Mouse (Mus musculus) neural tube, embryonic 11.5 days (tissue): ENCODE results near the gene Rsbn1l. TPM values are rescaled to one million over a fixed set of nuclear protein-coding genes. Genes with fewer than 3 reads are reported as not detected.
"Not testable (repeated sequence)": the region's sequence is repeated elsewhere in the genome, so short reads cannot be mapped to it uniquely, and the experiment has no call there.

Source experiments
- ATAC-seq: fragments of 200-750 bp; cut with Nextera tagmentation; 2 replicates; pipeline ENCODE4 v1.8.0; 2017; ENCODE audit warnings: moderate number of reproducible peaks, mild to moderate bottlenecking, moderate TSS enrichment, moderate library complexity; ENCODE audit not compliant: insufficient read depth, low FRiP score, low TSS enrichment
- DNase-seq: peaks from one replicate; pipeline ENCODE4 v3.0.0-alpha.2; 2015; ENCODE audit warnings: low spot score
- H3K27ac ChIP-seq: fragments of 300-500 bp; sonication (generic); 2 replicates; pipeline ENCODE4 v1.5.1; 2014; ENCODE audit warnings: low read depth, mild to moderate bottlenecking, low read length
- H3K27me3 ChIP-seq: fragments of 300-500 bp; sonication (generic); 2 replicates; pipeline ENCODE4 v1.6.1; 2014; ENCODE audit warnings: mild to moderate bottlenecking, low read length, mixed read lengths; ENCODE audit not compliant: control insufficient read depth, insufficient read depth
- H3K36me3 ChIP-seq: fragments of 300-500 bp; sonication (generic); 2 replicates; pipeline ENCODE4 v1.6.1; 2014; ENCODE audit warnings: mild to moderate bottlenecking, low read length, moderate library complexity, mixed read lengths; ENCODE audit not compliant: control insufficient read depth, insufficient read depth
- H3K4me1 ChIP-seq: fragments of 300-500 bp; sonication (generic); 2 replicates; pipeline ENCODE4 v1.6.1; 2014; ENCODE audit warnings: low read length, mixed read lengths; ENCODE audit not compliant: control insufficient read depth, insufficient read depth
- H3K4me2 ChIP-seq: fragments of 300-500 bp; sonication (generic); 2 replicates; pipeline ENCODE4 v1.6.1; 2014; ENCODE audit warnings: low read depth, mild to moderate bottlenecking, moderate library complexity
- H3K4me3 ChIP-seq: fragments of 300-500 bp; sonication (generic); 2 replicates; pipeline ENCODE4 v1.5.1; 2014; ENCODE audit warnings: low read depth, low read length
- H3K9ac ChIP-seq: fragments of 300-500 bp; sonication (generic); 2 replicates; pipeline ENCODE4 v1.6.1; 2014; ENCODE audit warnings: mild to moderate bottlenecking, low read length
- H3K9me3 ChIP-seq: fragments of 300-500 bp; sonication (generic); 2 replicates; pipeline ENCODE4 v1.6.1; 2016; ENCODE audit warnings: low read length; ENCODE audit not compliant: control insufficient read depth
- WGBS: fragments of 180-500 bp; shearing (Covaris S2); extraction: QIAGEN DNeasy Blood & Tissue Kit; methylation state at CpG from one replicate; pipeline ENCODE4 v1.1.7; 2014; 5-methylcytosine and 5-hydroxymethylcytosine counted together
- polyA plus RNA-seq: library from polyadenylated mRNA; unstranded; fragments of >200 nt; fragmentation: Nextera tagmentation; extraction: Ambion mirVana; gene quantifications from 2 replicates; pipeline ENCODE4 v1.2.1, GENCODE M21; 2014

Gene Rsbn1l
- polyA plus RNA-seq, 1 experiment from 2014 or later = 5.6 TPM

DNA sequence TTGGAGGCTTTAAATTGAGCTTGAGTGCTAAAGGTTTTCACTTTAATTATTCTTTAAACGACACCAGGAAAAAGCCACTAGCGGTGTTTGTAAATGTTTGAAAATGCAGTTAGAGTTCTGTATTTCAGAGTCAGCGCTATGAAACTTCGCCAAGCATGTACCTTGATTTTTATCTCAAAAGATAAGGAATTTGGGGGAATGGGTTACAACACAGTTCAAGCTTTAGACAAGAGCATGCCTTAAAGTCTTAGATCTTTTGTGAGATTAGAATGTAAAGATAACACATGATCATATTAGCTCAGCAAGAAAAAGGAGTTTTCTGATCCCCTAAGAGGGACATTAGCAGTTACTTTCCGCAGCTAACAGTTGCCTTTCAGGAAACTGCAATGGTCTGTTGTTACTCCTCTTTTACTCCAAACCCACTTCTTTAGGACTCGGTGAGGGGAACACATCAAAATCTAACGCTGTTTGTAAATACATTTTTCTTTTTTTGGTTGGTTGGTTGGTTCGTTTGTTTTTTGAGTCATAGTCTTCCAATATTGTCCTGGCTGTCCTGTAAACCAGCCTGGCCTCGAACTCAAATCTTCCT lies 3.8 kb downstream of the Rsbn1l start:
- H3K27me3 ChIP-seq = no peaks in the 10 kb centered on the region
- H3K4me1 ChIP-seq = peaks cover 5% of the 10 kb centered on the region
- DNase-seq = no peak
- ATAC-seq = no peak
- H3K9ac ChIP-seq = peak overlapping the region; percentile 97; the same call in 1 of the 2 replicates
- 22% methylated on average over 9 of the region's 9 CpGs for WGBS
- H3K36me3 ChIP-seq = no peaks in the 10 kb centered on the region
- no peak overlapping the region for H3K27ac ChIP-seq
- no peaks in the 10 kb centered on the region for H3K9me3 ChIP-seq
- peak overlapping the region; percentile 85 for H3K4me3 ChIP-seq
- peak overlapping the region; percentile 53 for H3K4me2 ChIP-seq

GRCm38 (mm10) chr5:20951666-20952281 lies 4.4 kb downstream of the Rsbn1l start:
- no peaks in the 10 kb centered on the region for H3K27me3 ChIP-seq
- peak overlapping the region; percentile 97 for H3K9ac ChIP-seq
- peak; percentile 99 for ATAC-seq
- H3K4me1 ChIP-seq = peaks cover 5% of the 10 kb centered on the region
- WGBS = under 1% methylated on average over 51 of the region's 51 CpGs
- H3K9me3 ChIP-seq = no peaks in the 10 kb centered on the region
- peak overlapping the region; percentile 98 for H3K27ac ChIP-seq
- H3K4me3 ChIP-seq = peak overlapping the region; percentile 85
- peak overlapping the region; percentile 53 for H3K4me2 ChIP-seq
- DNase-seq = peak; percentile 97
- H3K36me3 ChIP-seq = no peaks in the 10 kb centered on the region

DNA sequence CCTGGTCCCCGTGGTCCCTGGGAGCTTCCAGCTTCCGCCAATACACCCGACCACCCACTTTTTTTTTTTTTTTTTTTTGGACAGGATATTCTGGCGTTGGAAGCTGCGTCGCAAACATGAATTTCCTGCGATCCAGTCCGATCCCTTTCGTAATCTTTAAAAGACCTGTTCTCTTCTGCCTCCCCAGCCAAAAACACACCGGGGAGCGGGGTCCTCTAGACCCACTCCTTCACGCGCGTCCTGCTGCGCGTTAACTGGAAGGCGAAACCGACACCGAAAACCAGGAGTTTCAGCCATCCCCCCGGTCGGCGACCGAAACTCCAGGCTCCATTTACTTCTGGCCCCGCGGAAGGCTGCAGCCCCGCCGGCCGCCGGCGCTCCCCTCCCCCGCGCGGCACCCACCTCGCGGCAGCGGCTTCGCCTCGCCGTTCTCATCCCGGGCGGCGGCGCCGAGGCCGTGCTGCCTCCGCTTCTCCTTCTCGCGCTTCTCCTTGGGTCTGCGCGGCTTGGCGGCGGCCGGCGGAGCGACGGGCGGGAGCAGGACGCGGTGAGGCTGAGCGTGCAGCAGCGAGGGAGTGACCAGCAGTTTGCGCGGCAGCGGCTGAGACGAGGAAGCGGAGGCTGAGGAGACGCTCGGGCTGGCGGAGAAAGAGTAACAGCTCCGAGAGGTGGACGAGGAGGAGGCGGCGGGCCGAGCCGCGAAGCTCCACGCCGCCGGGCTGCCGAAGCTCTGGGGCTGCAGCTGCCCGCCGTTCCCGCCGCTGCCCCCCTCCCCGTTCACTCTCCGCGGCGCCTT lies 5.1 kb downstream of the Rsbn1l start:
- Histone ChIP-seq H3K4me3 (peak overlapping the region; percentile 85), H3K36me3 (no peaks in the 10 kb centered on the region), H3K4me2 (peak overlapping the region; percentile 53), H3K27me3 (no peaks in the 10 kb centered on the region), H3K27ac (peak overlapping the region; percentile 98), H3K4me1 (peaks cover 5% of the 10 kb centered on the region), H3K9ac (peak overlapping the region; percentile 97), H3K9me3 (no peaks in the 10 kb centered on the region)
- ATAC-seq = peak; percentile 73
- WGBS = under 1% methylated on average over 68 of the region's 88 CpGs
- peak; percentile 77 for DNase-seq

GRCm38 (mm10) chr5:20950516-20950854 lies 5.7 kb downstream of the Rsbn1l start:
- H3K4me1 ChIP-seq = peaks cover 5% of the 10 kb centered on the region
- DNase-seq (no peak), ATAC-seq (peak; percentile 16; the same call in 1 of the 2 replicates)
- peak overlapping the region; percentile 98; the same call in 1 of the 2 replicates for H3K27ac ChIP-seq
- H3K4me2 ChIP-seq = peak overlapping the region; percentile 53
- peak overlapping the region; percentile 85 for H3K4me3 ChIP-seq
- no peaks in the 10 kb centered on the region for H3K36me3 ChIP-seq
- H3K9me3 ChIP-seq = no peaks in the 10 kb centered on the region
- 1% methylated on average over 9 of the region's 9 CpGs for WGBS
- H3K27me3 ChIP-seq = no peaks in the 10 kb centered on the region
- peak overlapping the region; percentile 97 for H3K9ac ChIP-seq

- Histone ChIP-seq H3K4me3 (peak overlapping the region; percentile 85), H3K4me2 (peak overlapping the region; percentile 53), H3K9ac (peak overlapping the region; percentile 97), H3K4me1 (peaks cover 5% of the 10 kb centered on the region), H3K27me3 (no peaks in the 10 kb centered on the region), H3K9me3 (no peaks in the 10 kb centered on the region), H3K36me3 (no peaks in the 10 kb centered on the region), H3K27ac (no peak overlapping the region)
- WGBS = 20% methylated on average over 5 of the region's 5 CpGs
- DNase-seq (no peak), ATAC-seq (no peak)
These were observed 6.1 kb downstream of the Rsbn1l start for GRCm38 (mm10) chr5:20950093-20950492.

- Histone ChIP-seq H3K4me2 (no peak overlapping the region), H3K27ac (no peak overlapping the region), H3K9me3 (no peaks in the 10 kb centered on the region), H3K36me3 (no peaks in the 10 kb centered on the region), H3K9ac (no peak overlapping the region), H3K27me3 (no peaks in the 10 kb centered on the region), H3K4me3 (no peak overlapping the region), H3K4me1 (peaks cover 5% of the 10 kb centered on the region)
- DNase-seq = no peak
- WGBS = 92% methylated on average over 6 of the region's 6 CpGs
- no peak for ATAC-seq
These were observed 9.3 kb downstream of the Rsbn1l start for GRCm38 (mm10) chr5:20946906-20947305.

GRCm38 (mm10) chr5:20944961-20945748 lies 11.0 kb downstream of the Rsbn1l start:
- no peak overlapping the region for H3K9ac ChIP-seq
- H3K9me3 ChIP-seq = no peaks in the 10 kb centered on the region
- no peak overlapping the region for H3K27ac ChIP-seq
- H3K4me2 ChIP-seq = no peak overlapping the region
- no peak overlapping the region for H3K4me3 ChIP-seq
- peaks cover 5% of the 10 kb centered on the region for H3K4me1 ChIP-seq
- no peak for DNase-seq
- no peak for ATAC-seq
- no peaks in the 10 kb centered on the region for H3K36me3 ChIP-seq
- no peaks in the 10 kb centered on the region for H3K27me3 ChIP-seq
- WGBS = 80% methylated on average over 13 of the region's 13 CpGs

DNA sequence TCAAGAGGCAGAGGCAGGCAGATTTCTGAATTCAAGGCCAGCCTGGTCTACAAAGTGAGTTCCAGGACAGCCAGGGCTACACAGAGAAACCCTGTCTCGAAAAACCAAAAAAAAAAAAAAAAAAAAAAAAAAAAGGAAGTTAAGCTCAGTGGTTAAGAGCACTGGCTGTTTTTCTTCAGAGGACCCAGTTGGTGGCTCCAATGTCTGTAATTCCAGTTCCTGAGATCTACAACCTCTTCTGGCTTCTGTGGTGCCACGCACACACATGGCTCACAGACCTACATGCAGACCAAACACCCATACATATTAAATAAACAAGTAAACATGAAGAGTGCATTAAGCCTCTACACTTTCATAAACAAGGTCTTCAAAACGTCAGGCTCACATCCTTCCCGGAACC lies 12.4 kb downstream of the Rsbn1l start:
- not testable (repeated sequence) for ATAC-seq, H3K4me3 ChIP-seq, H3K27me3 ChIP-seq, H3K9ac ChIP-seq, H3K27ac ChIP-seq, H3K9me3 ChIP-seq, DNase-seq, H3K4me1 ChIP-seq, H3K36me3 ChIP-seq, H3K4me2 ChIP-seq
- 87% methylated on average over 3 of the region's 4 CpGs for WGBS
